Mouse (Mus musculus) thymus, postnatal 14 days (tissue): ENCODE results near the gene Sf3b4.

Source experiments
- DNase-seq: peaks from one replicate; pipeline ENCODE4 v3.0.0; 2021

Gene Sf3b4

GRCm38 (mm10) chr3:96172197-96173178 is at the start of gene Sf3b4:
Gene Sf3b4 (plus strand): TSS chr3:96172332.
- peak; percentile 87 for DNase-seq

DNA sequence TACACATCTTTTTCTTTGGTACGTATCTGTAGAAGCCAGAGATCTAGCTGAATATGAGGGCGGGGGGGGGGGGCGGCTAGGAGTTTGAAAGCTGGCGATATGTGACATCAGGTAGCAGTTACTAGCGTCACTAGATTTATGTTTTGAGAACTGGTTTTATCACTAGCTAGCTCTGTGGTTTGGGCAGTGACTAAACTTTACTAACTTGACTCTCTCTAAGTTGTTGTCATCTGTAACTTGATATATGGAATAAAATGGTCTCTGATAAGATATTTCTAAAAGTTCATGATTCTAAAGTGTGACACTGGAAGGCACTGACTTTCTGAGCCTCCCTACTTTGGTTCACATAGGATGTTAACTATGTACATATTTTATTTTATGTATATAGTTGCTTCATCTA is 47.9 kb upstream of the Sf3b4 start:
- no peak for DNase-seq

GRCm38 (mm10) chr3:96128128-96128527 is 44.0 kb upstream of the Sf3b4 start:
- DNase-seq = no peak

GRCm38 (mm10) chr3:96132478-96132877 is 39.7 kb upstream of the Sf3b4 start:
- DNase-seq = no peak

DNA sequence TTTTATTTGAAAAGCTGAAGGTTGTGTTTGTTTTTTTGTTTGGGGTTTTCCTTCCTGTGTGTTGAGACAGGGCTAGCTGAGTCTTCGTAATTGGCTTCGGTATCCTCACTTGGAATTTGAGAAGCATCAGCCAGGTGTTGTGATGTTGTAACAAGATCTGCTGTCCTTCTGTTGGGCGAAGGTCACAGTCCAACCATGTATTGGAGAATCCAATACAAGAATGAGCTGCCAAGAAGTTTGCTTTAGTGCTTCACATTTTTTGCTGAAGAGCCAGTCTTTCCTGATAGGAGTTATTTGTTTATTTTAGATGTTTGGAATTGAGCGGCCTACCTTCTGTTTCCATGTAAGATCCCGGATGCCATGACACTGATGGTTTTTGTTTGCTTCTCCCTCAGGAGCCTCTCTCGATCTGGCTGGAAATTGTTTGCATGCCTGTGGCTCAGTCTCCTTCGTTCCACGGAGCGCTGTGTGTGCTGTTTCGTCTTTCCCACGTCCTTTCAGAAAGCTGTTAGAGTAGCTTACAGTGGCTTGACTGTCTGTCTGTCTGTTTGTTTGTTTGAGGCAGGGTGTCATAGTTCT is 38.7 kb upstream of the Sf3b4 start:
- no peak for DNase-seq

DNA sequence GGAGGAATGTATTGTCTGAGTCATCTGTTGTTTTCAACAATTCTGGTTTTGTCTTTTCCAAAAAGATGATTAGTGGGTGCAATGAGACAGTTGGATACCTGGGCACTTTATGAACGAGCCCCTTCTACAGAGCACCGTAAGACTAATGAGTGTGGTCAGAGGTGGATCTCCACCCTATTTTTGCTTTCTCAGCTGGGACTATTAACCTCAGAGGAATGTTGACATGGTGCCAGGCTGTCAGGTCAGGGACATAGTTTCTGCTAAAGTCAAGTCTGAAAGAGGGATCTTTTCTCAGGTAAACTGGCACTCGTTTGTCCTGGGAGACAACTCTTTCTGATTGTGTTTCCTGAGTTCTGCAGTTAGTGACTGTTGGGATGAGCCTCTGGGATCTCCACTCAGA is 37.1 kb upstream of the Sf3b4 start:
- DNase-seq = no peak

- DNase-seq = peak; percentile 61
Observed at GRCm38 (mm10) chr3:96147950-96148349, 24.2 kb upstream of the Sf3b4 start.

DNA sequence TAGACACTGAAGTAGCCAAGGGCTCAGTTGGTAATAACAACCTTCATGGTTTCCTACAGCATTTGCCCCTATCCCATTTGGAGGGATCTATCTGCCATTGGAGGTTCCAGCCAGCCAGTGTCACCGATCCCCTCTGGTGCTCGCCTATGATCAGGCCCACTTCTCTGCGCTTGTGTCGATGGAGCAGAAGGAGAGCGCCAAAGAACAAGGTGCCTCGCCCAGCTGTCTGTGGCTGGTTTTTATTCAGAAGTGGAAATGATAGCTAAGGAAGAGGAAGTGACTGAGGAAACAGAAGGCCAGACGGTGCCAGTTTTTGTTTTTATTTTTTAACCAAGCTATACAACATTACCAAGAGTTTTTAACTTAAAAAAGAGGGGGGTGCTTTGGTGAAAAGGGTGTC is 20.3 kb upstream of the Sf3b4 start:
- DNase-seq = no peak

- no peak for DNase-seq
Observed at GRCm38 (mm10) chr3:96152611-96153010, 19.5 kb upstream of the Sf3b4 start.

- DNase-seq = no peak
Observed at GRCm38 (mm10) chr3:96155501-96155900, 16.6 kb upstream of the Sf3b4 start.

DNA sequence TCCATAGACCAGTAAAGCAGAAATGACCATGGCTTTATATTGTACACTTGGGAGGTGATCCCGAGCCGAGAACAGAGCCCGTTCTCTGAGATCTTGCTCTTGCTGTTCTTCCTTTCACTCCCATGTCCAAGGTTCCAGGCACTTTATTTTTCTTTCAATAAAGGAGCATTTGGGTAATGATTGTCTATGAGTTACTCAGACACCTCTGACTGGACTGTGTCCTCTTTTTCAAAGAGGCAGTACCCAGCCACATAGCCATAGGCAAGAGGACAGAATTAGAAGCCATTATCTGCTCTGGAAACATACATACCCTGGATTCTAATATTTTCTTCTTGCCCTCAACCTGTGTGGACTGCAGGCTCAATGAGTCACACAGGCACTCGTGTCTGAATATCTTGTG is 12.3 kb upstream of the Sf3b4 start:
- DNase-seq = no peak

GRCm38 (mm10) chr3:96160222-96160802 is 11.8 kb upstream of the Sf3b4 start:
- no peak for DNase-seq

DNA sequence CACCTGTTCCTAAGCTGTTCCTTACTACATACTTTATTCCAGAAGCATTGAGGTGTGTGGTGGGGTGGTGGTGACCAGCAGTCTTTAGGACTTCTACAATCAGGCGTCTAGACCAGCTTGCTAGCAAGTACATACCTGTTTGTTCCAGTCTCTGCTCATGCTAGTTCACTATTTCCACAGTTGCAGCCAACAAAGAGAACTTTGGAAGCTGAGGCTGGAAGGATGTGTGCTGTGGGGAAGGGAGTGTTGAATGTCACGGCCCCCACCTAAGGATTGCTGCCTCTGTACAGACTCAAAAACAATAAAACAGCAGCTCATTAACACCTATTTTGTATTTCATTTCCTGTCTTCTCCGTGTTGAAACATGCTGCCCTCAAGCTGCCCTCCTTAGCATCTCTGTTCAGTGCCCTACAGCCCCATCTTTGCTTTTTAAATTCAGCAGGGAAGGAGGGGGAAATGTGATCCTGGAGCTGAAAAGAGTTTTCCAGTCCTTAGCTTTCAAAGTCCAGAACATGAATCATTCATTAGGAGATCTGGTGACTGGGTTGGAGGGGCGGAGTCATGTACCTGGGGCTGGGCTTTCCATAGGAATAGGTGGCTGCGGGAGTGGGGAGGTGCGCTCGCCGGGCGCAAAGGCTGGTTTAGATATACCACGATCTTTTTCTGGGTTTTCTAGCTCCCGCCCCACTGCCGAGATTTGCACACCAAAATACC is 11.2 kb upstream of the Sf3b4 start:
- DNase-seq = no peak

DNA sequence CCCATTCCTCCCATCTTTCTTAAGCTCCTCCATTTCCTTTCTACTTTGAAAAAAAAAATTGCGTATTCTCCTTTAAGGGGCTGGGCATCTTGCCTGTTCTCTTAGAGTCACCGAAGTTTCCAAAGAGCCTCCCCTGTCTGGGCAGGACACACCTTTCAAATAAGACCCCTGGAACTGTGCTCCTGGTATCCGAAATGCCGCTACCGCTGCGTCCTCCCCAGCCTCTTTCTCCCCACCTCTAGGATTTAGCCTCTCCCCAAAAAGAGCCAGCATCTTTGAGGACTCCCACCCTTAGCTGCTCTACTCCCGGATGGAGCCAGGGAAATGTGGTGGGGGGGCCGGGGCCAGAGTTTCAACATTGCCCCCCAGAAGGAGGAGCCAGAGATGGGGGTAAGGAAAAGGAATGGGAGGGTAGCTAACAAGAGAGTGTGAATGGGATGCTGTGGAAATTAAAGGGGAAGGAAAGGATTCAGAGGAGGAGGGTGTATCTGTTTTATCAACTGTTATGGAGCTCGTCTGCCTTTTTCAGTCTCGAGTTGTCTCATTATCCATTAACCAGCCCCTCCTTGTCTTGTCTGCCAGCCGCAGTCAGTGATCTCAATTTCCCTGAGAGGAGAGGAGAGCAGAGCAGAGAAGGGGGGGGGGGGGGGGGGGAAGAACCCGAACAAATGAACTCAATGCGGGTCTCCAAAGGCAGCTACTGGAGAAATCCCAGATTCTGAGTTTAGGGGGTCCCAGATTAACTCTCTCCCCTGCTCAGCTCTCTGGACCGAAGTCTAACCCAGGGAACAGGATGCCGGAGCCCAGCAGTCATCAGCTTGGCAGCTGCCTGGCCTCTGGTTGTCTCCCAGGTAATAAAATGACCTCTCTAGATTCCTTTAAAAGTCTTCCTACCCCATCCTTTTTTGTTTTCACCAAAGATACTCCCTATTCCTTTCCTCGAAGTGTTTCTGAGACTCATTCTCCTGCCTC is 10.0 kb upstream of the Sf3b4 start, which contains the start of gene Mtmr11:
Gene Mtmr11, plus strand, starts transcription at position 136 of the 972 bp plus-strand sequence.
- DNase-seq = no peak

DNA sequence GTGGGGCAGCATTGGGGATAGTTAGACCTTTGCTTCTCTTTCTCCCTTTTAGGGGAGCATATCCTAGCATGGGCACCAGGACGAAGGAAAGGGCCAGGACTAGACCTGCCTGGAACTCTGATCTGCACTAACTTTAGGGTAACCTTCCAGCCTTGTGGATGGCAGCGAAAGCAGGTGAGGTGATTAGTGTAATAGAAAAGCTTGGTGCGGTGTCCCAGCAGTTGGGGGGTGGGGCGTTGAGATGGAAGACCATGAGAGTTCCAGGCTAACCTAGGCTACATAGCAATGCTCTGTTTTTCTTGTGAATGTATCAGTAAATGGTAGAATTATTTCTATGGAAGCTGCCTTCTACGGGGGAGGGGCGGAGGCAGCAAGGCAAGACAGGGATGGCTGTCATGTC is 9.1 kb upstream of the Sf3b4 start:
- no peak for DNase-seq

- DNase-seq = no peak
Observed at GRCm38 (mm10) chr3:96168466-96169158, 3.5 kb upstream of the Sf3b4 start.

GRCm38 (mm10) chr3:96170276-96170675 is 1.9 kb upstream of the Sf3b4 start:
- no peak for DNase-seq

- DNase-seq = peak; percentile 37
Observed at GRCm38 (mm10) chr3:96170976-96171545, 1.1 kb upstream of the Sf3b4 start.

GRCm38 (mm10) chr3:96171583-96172196 is 442 bp upstream of the Sf3b4 start:
- no peak for DNase-seq

GRCm38 (mm10) chr3:96173185-96173584 is 1.1 kb downstream of the Sf3b4 start:
- DNase-seq = no peak
